Mouse (Mus musculus): ENCODE measurements around the gene Hmx3. TPM values are rescaled to one million over a fixed set of nuclear protein-coding genes. Genes with fewer than 3 reads are reported as not detected.

Hmx3 gene
- polyA plus RNA-seq, 1 experiment from 2014 or later: not detected

Other genes starting within 250 kb of the Hmx3 start
- gene Cuzd1, start 220.6 kb upstream of the Hmx3 start, polyA plus RNA-seq (2015; fragmentation: Nextera tagmentation; extraction: Ambion mirVana): not detected in 2 replicates
- not detected in 2 replicates for gene Fam24b, start 213.4 kb upstream of the Hmx3 start, polyA plus RNA-seq (2015; fragmentation: Nextera tagmentation; extraction: Ambion mirVana)
- gene Fam24a, start 209.0 kb upstream of the Hmx3 start, polyA plus RNA-seq (2015; fragmentation: Nextera tagmentation; extraction: Ambion mirVana): not detected in 2 replicates
- gene 2310057M21Rik, start 180.1 kb upstream of the Hmx3 start, polyA plus RNA-seq (2015; fragmentation: Nextera tagmentation; extraction: Ambion mirVana): 20.4 and 22.0 TPM in 2 replicates
- gene Pstk, start 171.7 kb upstream of the Hmx3 start, polyA plus RNA-seq (2015; fragmentation: Nextera tagmentation; extraction: Ambion mirVana): 65.1 and 66.1 TPM in 2 replicates
- gene Ikzf5, start 132.3 kb upstream of the Hmx3 start, polyA plus RNA-seq (2015; fragmentation: Nextera tagmentation; extraction: Ambion mirVana): 13.9 and 15.8 TPM in 2 replicates
- 110 and 115 TPM in 2 replicates for gene Acadsb, start 132.3 kb upstream of the Hmx3 start, polyA plus RNA-seq (2015; fragmentation: Nextera tagmentation; extraction: Ambion mirVana)
- gene Hmx2, start 5.9 kb downstream of the Hmx3 start, polyA plus RNA-seq (2015; fragmentation: Nextera tagmentation; extraction: Ambion mirVana): 0.46 and 0.66 TPM in 2 replicates
- gene Bub3, start 17.4 kb downstream of the Hmx3 start, polyA plus RNA-seq (2015; fragmentation: Nextera tagmentation; extraction: Ambion mirVana): 234 and 249 TPM in 2 replicates